Mouse (Mus musculus): ENCODE data around the gene Gfpt2. TPM values are rescaled to one million over a fixed set of nuclear protein-coding genes. Genes with fewer than 3 reads are reported as not detected.

Gene Gfpt2
- polyA plus RNA-seq (2012; rRNA removed): 2.3 TPM in 2 replicates

- peak within 1 kb of the TSS; percentile 71 for H3K4me3 ChIP-seq (ENCODE audit: control insufficient read depth, low read depth, low read length)
- no peak within 1 kb of the TSS; the same call in 1 of the 2 replicates for H3K27ac ChIP-seq (ENCODE audit: control insufficient read depth, insufficient read depth, low read depth, low read length)
- H3K4me1 ChIP-seq (ENCODE audit: control insufficient read depth, insufficient read depth, low read length): peaks cover 11% of the 10 kb centered on the region
- TF ChIP-seq POLR2A (IDR thresholded peaks at IDR 0.05; ENCODE audit: control insufficient read depth, low read depth, low read length): peak; percentile 69; the same call in 1 of the 2 replicates
- no peak for TF ChIP-seq CTCF (IDR thresholded peaks at IDR 0.05; ENCODE audit: control insufficient read depth, insufficient read depth, insufficient replicate concordance, low read depth, low read length)
- H3K27me3 ChIP-seq (ENCODE audit: control insufficient read depth, insufficient read depth, low read length): no peaks in the 10 kb centered on the region; the same call in 1 of the 2 replicates
- no peaks in the 10 kb centered on the region for H3K36me3 ChIP-seq (ENCODE audit: control insufficient read depth, insufficient read depth, low read length)
These were observed at the start of gene Gfpt2 for GRCm38 (mm10) chr11:49793619-49794341. Gene Gfpt2, plus strand, starts transcription at chr11:49794178.

GRCm38 (mm10) chr11:49744981-49745380 lies 49.0 kb upstream of the Gfpt2 start:
- no peaks in the 10 kb centered on the region for H3K4me1 ChIP-seq (ENCODE audit: control insufficient read depth, insufficient read depth, low read length)
- H3K27me3 ChIP-seq (ENCODE audit: control insufficient read depth, insufficient read depth, low read length): no peaks in the 10 kb centered on the region
- H3K4me3 ChIP-seq (ENCODE audit: control insufficient read depth, low read depth, low read length): no peak overlapping the region
- no peak overlapping the region for H3K27ac ChIP-seq (ENCODE audit: control insufficient read depth, insufficient read depth, low read depth, low read length)
- no peaks in the 10 kb centered on the region for H3K36me3 ChIP-seq (ENCODE audit: control insufficient read depth, insufficient read depth, low read length)
- TF ChIP-seq CTCF (IDR thresholded peaks at IDR 0.05; ENCODE audit: control insufficient read depth, insufficient read depth, insufficient replicate concordance, low read depth, low read length) (no peak), POLR2A (IDR thresholded peaks at IDR 0.05; ENCODE audit: control insufficient read depth, low read depth, low read length) (no peak)

GRCm38 (mm10) chr11:49745839-49746238 lies 48.1 kb upstream of the Gfpt2 start:
- no peaks in the 10 kb centered on the region for H3K27me3 ChIP-seq (ENCODE audit: control insufficient read depth, insufficient read depth, low read length)
- TF ChIP-seq CTCF (IDR thresholded peaks at IDR 0.05; ENCODE audit: control insufficient read depth, insufficient read depth, insufficient replicate concordance, low read depth, low read length) (no peak), POLR2A (IDR thresholded peaks at IDR 0.05; ENCODE audit: control insufficient read depth, low read depth, low read length) (no peak)
- H3K4me1 ChIP-seq (ENCODE audit: control insufficient read depth, insufficient read depth, low read length): no peaks in the 10 kb centered on the region
- no peak overlapping the region for H3K27ac ChIP-seq (ENCODE audit: control insufficient read depth, insufficient read depth, low read depth, low read length)
- no peak overlapping the region for H3K4me3 ChIP-seq (ENCODE audit: control insufficient read depth, low read depth, low read length)
- no peaks in the 10 kb centered on the region for H3K36me3 ChIP-seq (ENCODE audit: control insufficient read depth, insufficient read depth, low read length)

GRCm38 (mm10) chr11:49746756-49747155 lies 47.2 kb upstream of the Gfpt2 start:
- Histone ChIP-seq H3K4me1 (ENCODE audit: control insufficient read depth, insufficient read depth, low read length) (no peaks in the 10 kb centered on the region), H3K36me3 (ENCODE audit: control insufficient read depth, insufficient read depth, low read length) (no peaks in the 10 kb centered on the region), H3K27me3 (ENCODE audit: control insufficient read depth, insufficient read depth, low read length) (no peaks in the 10 kb centered on the region), H3K4me3 (ENCODE audit: control insufficient read depth, low read depth, low read length) (no peak overlapping the region), H3K27ac (ENCODE audit: control insufficient read depth, insufficient read depth, low read depth, low read length) (no peak overlapping the region)
- no peak for TF ChIP-seq CTCF (IDR thresholded peaks at IDR 0.05; ENCODE audit: control insufficient read depth, insufficient read depth, insufficient replicate concordance, low read depth, low read length)
- TF ChIP-seq POLR2A (IDR thresholded peaks at IDR 0.05; ENCODE audit: control insufficient read depth, low read depth, low read length): no peak

- TF ChIP-seq CTCF (IDR thresholded peaks at IDR 0.05; ENCODE audit: control insufficient read depth, insufficient read depth, insufficient replicate concordance, low read depth, low read length) (no peak), POLR2A (IDR thresholded peaks at IDR 0.05; ENCODE audit: control insufficient read depth, low read depth, low read length) (no peak)
- Histone ChIP-seq H3K27ac (ENCODE audit: control insufficient read depth, insufficient read depth, low read depth, low read length) (peak overlapping the region; percentile 67; the same call in 1 of the 2 replicates), H3K4me3 (ENCODE audit: control insufficient read depth, low read depth, low read length) (no peak overlapping the region), H3K27me3 (ENCODE audit: control insufficient read depth, insufficient read depth, low read length) (no peaks in the 10 kb centered on the region), H3K36me3 (ENCODE audit: control insufficient read depth, insufficient read depth, low read length) (no peaks in the 10 kb centered on the region), H3K4me1 (ENCODE audit: control insufficient read depth, insufficient read depth, low read length) (0 out of 2 replicates have a peak, but pooled peaks cover 3% of the 10 kb centered on the region)
These were observed 38.9 kb upstream of the Gfpt2 start for GRCm38 (mm10) chr11:49754958-49755665.

GRCm38 (mm10) chr11:49758096-49758495 lies 35.9 kb upstream of the Gfpt2 start:
- Histone ChIP-seq H3K36me3 (ENCODE audit: control insufficient read depth, insufficient read depth, low read length) (no peaks in the 10 kb centered on the region), H3K27me3 (ENCODE audit: control insufficient read depth, insufficient read depth, low read length) (no peaks in the 10 kb centered on the region), H3K27ac (ENCODE audit: control insufficient read depth, insufficient read depth, low read depth, low read length) (no peak overlapping the region), H3K4me1 (ENCODE audit: control insufficient read depth, insufficient read depth, low read length) (0 out of 2 replicates have a peak, but pooled peaks cover 3% of the 10 kb centered on the region), H3K4me3 (ENCODE audit: control insufficient read depth, low read depth, low read length) (no peak overlapping the region)
- no peak for TF ChIP-seq POLR2A (IDR thresholded peaks at IDR 0.05; ENCODE audit: control insufficient read depth, low read depth, low read length)

GRCm38 (mm10) chr11:49761130-49761529 lies 32.8 kb upstream of the Gfpt2 start:
- no peaks in the 10 kb centered on the region for H3K36me3 ChIP-seq (ENCODE audit: control insufficient read depth, insufficient read depth, low read length)
- no peak for TF ChIP-seq CTCF (IDR thresholded peaks at IDR 0.05; ENCODE audit: control insufficient read depth, insufficient read depth, insufficient replicate concordance, low read depth, low read length)
- peaks cover 2% of the 10 kb centered on the region for H3K4me1 ChIP-seq (ENCODE audit: control insufficient read depth, insufficient read depth, low read length)
- H3K4me3 ChIP-seq (ENCODE audit: control insufficient read depth, low read depth, low read length): no peak overlapping the region
- no peak overlapping the region for H3K27ac ChIP-seq (ENCODE audit: control insufficient read depth, insufficient read depth, low read depth, low read length)
- H3K27me3 ChIP-seq (ENCODE audit: control insufficient read depth, insufficient read depth, low read length): no peaks in the 10 kb centered on the region
